Mouse (Mus musculus) brain, adult 2 months (tissue): ENCODE results near the gene Hoga1.
"Not testable (repeated sequence)": the region's sequence is repeated elsewhere in the genome, so short reads cannot be mapped to it uniquely, and the experiment has no call there.

Experiments
- DNase-seq: peaks from one replicate; pipeline ENCODE4 v3.0.0; 2011; ENCODE audit warnings: low read depth, low spot score

Gene Hoga1

DNA sequence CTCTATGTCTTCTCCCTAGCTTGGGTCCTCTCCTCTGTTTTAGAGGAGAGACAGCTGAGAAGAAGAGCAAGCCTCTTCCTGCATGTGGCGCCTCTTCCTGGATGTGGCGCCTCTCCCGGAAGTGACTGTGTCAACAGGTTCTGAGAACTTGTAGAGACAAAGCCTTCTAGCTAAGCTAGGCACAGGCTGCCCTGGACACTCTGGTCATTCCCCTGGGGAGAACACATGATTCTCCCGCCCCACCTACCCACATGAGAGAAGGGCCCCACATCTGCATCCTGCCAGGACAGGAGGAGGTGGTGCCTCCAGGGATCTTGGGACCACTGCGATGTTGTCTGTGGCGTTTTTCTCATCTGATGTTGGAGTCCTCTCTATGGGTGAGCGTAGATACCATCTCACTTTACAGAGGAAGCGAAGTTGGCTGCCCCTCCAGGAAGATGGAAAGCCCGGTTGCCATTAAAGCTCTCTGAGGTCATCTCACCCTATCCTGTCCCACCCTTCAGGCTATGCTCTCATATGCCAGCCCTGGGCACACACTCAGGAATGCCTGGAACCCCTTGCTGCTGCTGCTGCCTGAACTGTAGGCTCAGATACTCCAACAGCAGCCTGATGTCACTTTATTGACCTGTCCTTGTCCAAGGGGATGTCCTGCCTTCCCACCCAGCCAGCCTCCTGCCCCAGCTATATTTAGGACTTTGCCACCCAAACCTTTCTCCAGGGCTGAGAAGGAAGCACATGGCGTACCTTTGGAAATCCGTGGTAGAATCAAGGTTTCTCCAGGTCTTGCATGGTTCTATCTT lies 23.2 kb downstream of the Hoga1 start:
- no peak for DNase-seq

DNA sequence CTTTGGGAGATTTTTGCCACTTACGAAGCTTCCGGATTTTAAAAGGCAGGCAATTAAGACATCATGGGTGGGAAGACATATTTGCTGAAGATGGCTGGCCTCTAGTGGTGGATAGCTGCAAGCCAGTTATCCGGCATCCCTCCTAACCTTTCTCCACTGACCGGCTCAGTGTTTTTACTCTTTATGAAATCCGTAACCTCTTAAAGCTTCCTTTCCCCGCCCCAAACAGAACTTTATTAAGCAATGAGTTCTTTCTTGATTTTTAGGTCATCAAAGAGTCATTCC lies 23.8 kb downstream of the Hoga1 start:
- DNase-seq = peak; percentile 77

DNA sequence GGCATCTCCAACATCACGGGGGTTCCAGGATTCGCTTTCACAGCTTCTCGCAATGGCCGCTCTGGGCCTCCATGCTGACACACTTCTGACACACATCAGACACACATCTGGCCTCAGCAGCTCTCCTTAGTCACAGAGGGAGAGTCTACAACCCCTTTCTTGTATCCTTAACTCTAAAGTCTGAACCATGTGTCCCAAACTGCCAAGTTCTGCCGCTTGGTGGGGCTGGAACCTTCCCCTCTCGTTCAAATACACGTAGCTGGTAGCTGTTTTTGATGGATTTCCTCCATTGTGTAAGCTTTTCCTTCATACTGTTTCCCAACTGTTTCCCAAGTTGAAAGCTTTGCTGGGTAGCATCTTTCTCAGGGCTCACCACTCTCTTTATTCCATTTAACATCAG lies 25.8 kb downstream of the Hoga1 start:
- peak; percentile 23 for DNase-seq

DNA sequence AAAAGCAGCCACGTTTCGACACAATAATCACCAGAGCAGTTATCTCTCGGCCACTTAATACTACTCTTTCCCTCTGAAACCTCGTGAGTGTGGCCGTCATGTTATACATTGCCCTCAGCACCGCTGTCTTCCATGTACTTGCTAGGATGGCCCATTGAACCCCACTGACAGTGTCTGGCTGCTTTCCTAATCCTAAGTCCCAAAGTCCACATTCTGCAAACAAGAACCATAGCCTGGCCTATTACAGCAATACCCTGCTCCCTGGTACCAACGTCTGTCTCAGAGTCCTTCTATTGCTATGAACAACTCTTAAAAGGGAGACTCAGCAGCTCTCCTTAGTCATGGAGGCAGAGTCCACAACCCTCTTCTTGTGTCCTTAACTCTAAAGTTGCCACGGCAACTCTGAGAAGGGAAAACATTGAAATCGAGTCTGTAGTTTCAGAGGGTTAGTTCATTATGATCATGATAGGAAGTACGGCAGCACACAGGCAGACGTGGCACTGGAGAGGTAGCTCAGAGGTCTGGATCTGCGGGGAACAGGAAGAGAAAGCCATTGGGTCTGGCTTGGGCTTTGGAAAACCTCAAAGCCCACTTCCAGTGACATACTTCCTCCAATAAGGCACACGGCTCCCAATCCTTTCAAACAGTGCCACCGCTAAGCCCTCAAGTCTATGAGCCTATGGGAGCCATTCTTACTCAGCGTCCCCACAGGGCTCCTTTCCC lies 26.6 kb downstream of the Hoga1 start:
- DNase-seq = no peak

DNA sequence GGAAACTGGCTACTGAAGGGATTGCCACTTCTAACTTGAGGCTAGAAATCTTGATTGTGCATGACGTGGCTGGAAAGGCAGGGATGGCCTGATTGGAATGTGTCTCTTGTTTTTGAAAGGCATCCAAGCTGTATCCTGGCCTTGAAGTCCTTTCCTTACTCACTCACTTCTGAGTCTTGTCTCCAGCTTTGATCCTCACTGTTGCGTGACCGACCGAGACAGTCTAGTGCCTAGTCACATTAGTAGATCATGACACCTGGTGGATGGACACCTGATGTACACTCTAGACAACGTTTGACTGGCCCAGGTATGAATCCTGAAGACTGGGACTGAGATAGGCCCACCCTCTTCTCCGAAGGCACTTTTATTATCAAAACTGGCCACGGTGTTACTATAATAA lies 27.4 kb downstream of the Hoga1 start:
- no peak for DNase-seq

DNA sequence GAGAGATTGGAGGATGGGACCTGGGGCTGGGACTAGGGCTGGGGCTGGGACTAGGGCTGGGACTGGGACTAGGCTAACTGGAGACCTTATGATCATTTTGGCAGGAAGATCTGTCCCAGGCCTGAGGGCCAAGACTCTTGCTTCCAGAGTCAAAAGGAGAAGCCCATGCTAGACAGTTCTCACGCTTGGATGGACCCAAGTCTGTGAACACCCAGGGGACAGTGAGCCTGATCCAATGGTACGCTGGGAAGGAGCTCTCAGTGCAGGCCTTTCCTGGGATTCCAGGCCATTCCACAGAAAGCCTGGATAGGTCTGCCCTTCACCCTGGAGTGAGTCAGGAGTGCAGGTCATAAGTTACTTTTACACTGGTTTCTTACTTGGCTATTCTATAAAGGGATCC lies 29.6 kb downstream of the Hoga1 start:
- DNase-seq = no peak

DNA sequence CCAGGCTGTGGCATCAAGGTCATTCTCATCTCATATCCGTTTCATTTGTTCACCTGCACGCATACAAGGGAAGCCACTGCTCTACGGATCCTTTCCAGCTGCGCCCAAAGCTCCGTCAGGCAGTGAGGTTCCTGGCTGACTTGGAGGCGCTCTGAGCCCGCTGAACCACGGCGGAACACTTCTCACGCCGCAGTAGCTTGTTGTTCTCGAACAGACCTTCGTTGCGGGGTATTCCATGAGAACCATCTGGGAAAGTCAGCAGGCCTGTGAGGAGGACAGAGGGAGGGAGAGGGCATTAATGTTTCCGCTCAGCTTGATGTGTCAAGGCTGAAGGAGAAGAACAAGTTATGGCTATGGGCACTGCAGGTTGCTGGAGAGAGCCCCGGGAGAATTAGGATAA lies 30.6 kb downstream of the Hoga1 start:
- DNase-seq = no peak

DNA sequence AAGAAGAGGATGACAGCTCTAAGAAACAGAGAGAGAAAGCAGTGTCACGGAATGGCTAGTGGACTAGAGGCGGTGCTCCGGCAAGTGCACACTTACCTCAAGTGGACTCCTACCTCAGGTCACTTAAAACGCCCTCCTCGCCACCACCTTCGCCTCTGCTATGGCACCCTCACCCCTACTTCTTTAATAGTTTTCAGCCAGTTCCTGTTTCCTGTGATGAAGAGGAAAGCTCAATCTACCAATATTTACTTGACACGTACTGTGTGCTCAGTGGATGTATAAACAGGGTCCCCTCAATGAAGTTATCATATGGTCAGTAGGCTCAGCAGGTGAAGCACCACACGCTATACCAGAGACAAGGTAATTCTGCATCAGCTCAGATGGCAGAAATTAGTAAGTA lies 33.2 kb downstream of the Hoga1 start:
- DNase-seq = no peak

DNA sequence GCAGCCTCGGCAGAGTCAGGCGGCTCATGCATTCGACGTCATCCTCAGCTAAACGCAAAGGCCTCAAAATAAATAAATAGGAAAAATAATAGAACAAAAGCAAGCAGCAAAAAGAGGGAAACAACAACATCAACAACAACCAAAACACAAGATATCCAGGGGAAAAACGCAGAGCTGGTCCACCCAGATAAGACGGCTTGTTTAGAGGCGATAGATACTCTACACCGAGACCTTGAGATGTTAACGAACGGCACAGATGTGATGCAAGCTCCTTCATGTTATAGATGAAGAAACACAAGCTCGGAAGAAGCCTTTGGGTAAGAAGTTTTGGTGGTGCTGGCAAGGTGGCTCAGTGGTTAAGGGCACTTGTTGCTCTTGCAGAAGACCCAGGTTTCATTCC lies 33.6 kb downstream of the Hoga1 start:
- DNase-seq = no peak

DNA sequence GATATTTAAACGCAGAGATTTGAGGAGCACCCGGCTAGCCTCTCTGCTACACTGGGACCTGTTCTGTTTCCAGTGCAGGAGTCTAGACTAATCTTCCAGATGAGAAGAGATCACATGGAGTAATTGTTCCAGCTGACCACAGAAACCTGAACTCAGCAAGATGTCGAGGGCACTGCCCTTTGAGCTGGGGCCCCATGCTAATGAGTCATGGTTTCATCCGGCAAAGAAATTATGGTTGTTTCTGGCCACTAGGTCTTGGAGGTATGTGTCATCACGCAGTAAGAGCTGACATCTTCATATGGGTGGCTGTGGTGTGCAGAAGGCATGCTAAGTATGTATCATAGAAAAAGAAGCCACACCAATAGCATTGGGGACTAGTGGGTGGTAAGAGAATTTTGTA lies 34.5 kb downstream of the Hoga1 start:
- no peak for DNase-seq

DNA sequence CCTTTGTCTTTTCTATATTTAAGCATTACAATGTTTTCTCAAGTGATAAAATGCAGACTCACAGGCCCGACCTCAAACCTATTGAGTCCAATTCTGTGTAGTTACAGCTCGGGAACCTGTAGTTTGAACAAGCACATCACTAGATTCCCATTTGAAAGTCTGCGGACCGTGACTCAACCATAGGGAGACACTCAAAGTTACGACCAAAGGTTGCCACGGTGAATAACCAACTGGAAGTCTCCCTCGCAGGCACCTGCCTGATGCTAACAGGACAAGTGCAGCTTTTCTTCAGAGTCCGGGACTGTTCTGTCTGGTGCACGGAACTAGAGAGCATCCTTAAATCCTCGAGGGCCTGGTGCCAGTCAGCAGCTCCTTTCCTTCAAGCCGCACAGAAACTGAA lies 35.1 kb downstream of the Hoga1 start:
- no peak for DNase-seq

DNA sequence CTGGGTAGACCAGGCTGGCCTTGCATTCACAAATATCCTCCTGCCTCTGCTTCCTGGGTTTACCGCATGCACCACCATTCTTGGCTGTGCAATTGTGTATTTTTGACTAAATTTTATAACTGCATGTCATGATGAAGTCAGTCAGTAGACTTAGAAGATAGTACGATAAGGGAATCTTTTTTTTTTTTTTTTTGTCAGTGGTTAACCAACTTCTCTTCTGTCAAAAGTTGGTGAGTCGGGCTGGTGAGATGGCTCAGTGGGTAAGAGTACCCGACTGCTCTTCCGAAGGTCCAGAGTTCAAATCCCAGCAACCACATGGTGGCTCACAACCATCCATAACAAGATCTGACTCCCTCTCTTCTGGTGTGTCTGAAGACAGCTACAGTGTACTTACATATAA lies 36.2 kb downstream of the Hoga1 start:
- DNase-seq = not testable (repeated sequence)

DNA sequence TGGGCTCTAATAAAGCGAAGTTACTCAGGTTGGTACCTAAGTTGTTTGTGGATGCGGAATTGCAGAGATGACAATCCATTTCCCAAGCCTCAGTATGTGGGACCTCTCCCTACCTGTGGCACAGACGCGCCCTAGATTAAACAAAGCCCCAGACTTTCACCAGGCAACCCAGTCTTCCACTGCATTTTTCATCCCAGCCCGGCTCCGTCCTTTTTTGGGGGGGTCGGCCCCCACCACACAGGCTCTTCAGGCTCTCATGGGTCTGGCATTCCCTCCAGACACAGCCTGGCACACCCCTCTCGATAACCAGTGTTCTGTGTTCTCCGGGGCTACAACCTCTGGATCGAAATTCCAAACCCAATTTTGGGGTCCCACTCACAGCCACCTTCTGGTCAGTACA lies 40.3 kb downstream of the Hoga1 start:
- DNase-seq = no peak

DNA sequence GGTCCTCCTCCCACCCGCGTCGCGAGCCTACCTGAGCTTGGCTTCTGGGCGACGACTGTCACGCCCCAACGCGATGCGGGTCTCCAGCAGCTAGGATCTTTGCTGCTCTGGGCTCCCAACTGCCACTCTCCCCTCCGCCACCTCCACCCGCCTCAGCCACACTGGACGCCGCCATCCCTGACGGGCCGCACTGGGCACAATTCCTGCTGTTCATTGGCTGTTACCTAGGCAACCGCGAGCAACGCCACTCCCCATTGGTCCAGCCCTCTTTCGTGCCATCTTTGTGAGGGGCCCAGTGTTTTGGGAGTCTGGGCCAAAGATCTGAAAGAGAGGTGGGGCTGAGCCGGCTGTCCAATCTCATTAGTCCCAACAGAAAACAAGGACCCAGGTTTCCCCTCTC lies 40.8 kb downstream of the Hoga1 start, which contains the start of gene Morn4:
Morn4 (minus strand) TSS at position 192 of the 400 bp plus-strand sequence.
- peak; percentile 97 for DNase-seq

DNA sequence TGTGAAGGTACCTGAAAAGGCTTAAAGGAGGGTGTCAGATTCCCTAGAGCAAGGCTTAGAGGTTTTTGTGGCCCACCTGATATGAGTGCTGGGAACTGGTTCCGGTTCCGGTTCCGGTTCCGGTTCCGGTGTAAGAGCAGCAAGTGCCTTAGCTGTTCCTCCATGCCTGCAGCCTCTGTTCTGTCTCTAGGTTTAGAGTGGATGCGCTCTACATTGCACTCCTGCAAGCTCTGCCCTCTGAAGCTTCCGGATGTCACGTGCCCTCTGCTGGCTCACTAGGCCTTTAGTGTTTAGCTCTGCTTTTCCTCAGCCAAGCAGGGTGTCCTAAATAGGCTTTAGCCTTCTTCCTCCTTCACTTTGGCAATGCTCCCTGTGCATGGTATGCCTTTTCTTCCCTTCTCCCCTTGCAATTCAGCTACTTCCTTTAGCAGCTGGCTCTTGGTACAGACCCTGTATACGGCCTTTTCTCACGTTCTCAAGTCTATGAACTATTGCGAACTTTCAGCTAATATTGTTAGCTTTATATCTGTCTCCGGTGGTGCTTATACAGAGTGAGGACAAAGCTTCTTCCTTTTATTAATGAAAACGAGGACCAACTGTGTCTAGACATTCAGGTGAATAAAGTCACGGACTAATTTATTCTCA lies 43.8 kb downstream of the Hoga1 start:
- peak; percentile 84 for DNase-seq

DNA sequence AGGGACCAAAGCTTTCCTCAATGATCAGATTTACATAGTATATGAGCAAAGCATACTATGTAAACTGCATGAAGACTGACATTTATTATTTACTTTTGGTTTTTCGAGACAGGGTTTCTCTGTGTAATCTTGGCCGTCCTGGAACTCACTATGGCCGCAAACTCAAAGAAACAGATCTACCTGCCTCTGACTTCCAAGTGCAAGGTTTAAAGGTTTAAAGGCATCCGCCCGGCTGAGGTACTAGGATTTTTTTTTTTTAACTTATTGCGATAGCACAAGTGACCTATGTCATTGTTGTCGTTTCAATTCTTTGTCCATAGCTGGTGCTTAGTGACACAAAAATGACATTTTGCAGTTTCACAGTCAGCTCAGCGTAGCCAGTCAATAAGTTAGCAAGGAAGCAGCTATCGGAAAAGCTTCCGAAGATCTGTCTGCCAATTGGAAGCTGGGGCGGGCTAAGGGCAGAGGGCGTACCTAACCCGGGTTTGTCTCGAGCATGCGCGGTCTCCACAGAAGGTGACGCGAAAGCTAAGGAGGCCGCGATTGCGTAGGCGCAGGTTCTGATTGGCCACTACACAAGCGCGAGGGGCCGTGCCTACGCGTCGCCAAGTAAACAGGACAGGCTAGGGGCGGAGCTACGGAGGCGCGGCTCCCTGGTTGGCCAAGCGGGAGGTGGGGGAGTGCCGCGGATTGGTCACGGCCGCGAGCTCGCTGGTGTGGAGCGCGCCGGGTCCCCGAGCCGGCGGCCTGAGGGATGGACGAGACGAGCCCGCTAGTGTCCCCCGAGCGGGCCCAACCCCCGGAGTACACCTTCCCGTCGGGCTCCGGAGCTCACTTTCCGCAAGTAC lies 44.6 kb downstream of the Hoga1 start, which contains the start of gene Pi4k2a:
Pi4k2a (plus strand) TSS at position 723 of the 848 bp plus-strand sequence.
- DNase-seq = peak; percentile 100

DNA sequence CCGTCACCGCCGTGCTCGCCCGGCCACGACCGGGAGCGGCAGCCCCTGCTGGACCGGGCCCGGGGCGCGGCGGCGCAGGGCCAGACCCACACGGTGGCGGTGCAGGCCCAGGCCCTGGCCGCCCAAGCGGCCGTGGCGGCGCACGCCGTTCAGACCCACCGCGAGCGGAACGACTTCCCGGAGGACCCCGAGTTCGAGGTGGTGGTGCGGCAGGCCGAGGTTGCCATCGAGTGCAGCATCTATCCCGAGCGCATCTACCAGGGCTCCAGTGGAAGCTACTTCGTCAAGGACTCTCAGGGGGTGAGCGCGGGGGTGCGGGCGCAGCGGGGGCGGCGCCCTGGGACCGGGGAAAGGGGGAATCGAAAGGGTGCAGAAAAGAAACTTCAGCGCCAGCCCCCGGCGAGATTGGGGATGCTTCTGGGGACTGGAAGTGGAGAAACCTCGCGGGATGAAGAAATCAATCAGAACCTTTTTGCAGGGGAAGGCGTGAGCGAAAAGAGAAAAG lies 45.3 kb downstream of the Hoga1 start:
- DNase-seq = peak; percentile 28

DNA sequence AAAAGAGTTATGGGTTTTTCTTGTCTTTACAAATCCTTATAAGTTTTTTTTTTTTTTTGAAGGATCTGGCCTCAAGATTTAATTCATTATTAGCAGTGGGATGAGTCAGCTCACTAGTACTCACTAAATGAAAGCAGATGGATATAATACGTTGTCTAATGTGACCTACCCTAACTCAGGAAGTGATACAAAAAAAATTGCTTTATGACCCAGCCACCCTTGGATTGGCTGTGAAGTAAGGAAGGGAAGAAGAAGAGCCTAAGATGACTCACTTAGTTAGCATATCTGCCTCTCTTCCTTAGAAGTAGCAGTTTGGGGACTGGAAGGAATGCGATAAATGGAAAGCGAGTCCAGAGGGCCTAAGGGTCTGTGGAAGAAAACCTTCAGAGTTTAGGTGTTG lies 54.0 kb downstream of the Hoga1 start:
- no peak for DNase-seq

DNA sequence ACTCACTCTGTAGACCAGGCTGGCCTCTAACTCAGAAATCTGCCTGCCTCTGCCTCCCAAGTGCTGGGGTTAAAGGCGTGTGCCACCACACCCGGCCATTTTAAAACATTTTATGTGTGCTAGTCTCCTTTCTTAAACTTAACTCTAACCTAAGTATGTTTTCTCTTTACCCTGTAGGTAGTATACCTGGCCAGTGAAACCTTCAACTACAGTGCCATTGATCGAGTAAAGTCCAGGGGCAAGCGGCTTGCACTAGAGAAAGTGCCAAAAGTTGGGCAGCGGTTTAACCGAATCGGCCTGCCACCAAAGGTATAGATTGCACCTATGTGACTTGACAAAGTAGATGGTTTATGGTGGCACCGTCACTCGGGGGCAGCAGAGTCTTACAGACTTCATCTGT lies 59.3 kb downstream of the Hoga1 start:
- no peak for DNase-seq

DNA sequence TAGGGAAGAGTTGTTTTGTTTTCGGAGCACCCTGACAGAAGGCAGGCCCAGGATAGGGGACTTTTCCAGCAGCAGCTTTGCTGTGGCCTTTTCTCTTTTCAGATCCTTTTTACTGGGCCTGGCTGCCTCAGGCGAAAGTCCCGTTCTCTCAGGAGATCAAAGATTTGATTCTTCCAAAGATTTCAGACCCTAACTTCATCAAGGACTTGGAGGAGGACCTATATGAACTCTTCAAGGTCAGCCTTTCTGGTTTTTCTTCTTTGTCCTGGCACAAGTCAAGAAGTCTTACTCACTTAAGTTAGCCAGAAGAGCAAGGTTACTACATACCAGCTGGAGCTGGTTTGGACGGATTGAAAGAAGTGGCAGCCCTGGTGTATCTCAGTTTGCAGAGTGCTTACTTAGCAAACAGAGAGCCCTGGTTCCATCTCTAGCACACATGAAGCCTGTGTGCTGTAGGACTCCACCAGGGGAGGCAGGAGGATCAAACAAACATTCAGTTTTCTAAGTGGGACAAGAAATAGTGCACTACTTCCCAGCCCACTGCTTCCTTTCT lies 70.4 kb downstream of the Hoga1 start:
- no peak for DNase-seq

DNA sequence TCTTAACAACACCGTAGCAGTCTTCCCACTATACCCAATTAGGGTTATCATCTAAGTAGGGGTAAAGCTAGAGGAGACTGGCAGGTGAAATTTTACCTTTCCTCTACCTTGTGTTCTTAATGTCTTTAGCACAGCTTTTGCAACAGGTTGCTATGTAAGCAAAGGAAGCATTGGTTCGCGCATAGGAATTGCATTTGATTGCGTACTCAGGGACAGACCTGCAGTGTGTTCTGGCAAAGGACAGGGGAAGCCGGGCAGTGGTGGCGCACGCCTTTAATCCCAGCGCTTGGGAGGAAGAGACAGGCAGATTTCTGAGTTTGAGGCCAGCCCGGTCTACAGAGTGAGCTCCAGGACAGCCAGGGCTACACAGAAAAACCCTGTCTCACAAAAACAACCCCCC lies 72.7 kb downstream of the Hoga1 start:
- no peak for DNase-seq
